Mouse (Mus musculus) liver, adult 2 months (tissue): ENCODE measurements at regions not wholly inside any gene's neighbourhood (a gene's known extent, or its start where the extent isn't known, plus 50 kb on each side); places are given as distances from the start of the nearest gene placed in this dataset.

Source experiments
- DNase-seq: peaks from one replicate; pipeline ENCODE4 v3.0.0-alpha.2; 2011; ENCODE audit warnings: low read depth, low spot score; ENCODE audit errors: extremely low read depth
- H3K27ac ChIP-seq: fragments of 200-500 bp; replicated peaks from 2 replicates; pipeline ENCODE4 v1.5.1; 2012; ENCODE audit warnings: low read depth, mild to moderate bottlenecking, control low read depth, inconsistent platforms, low read length; ENCODE audit not compliant: insufficient read depth
- H3K27me3 ChIP-seq: fragments of 200-500 bp; 2 replicates; pipeline ENCODE4 v1.6.1; 2012; ENCODE audit warnings: mild to moderate bottlenecking, moderate library complexity, low read length, inconsistent platforms; ENCODE audit not compliant: control insufficient read depth, insufficient read depth
- H3K36me3 ChIP-seq: fragments of 200-500 bp; 2 replicates; pipeline ENCODE4 v1.6.1; 2012; ENCODE audit warnings: low read length, inconsistent platforms; ENCODE audit not compliant: control insufficient read depth, insufficient read depth
- H3K4me1 ChIP-seq: fragments of 200-500 bp; 2 replicates; pipeline ENCODE4 v1.6.1; 2011; ENCODE audit warnings: low read length; ENCODE audit not compliant: control insufficient read depth, insufficient read depth
- H3K4me3 ChIP-seq: fragments of 200-500 bp; 2 replicates; pipeline ENCODE4 v1.5.1; 2011; ENCODE audit warnings: low read depth, mild to moderate bottlenecking, control low read depth, low read length, moderate library complexity; ENCODE audit not compliant: insufficient read depth
- H3K79me2 ChIP-seq: fragments of 200-500 bp; 2 replicates; pipeline ENCODE4 v1.6.1; 2012; ENCODE audit warnings: inconsistent platforms, mild to moderate bottlenecking, low read length, moderate library complexity; ENCODE audit not compliant: control insufficient read depth, insufficient read depth
- H3K9ac ChIP-seq: fragments of 200-500 bp; 2 replicates; pipeline ENCODE4 v1.6.1; 2012; ENCODE audit warnings: low read depth, mild to moderate bottlenecking, control low read depth, inconsistent platforms, low read length
- CTCF ChIP-seq: fragments of 200-500 bp; IDR thresholded peaks from 2 replicates; pipeline ENCODE4 v1.5.1; 2011; ENCODE audit warnings: low read depth, low read length, control low read depth
- POLR2A ChIP-seq: fragments of 200-500 bp; IDR thresholded peaks from 2 replicates; pipeline ENCODE4 v1.6.1; 2011; ENCODE audit warnings: low read length, control low read depth; ENCODE audit not compliant: insufficient read depth; ENCODE audit errors: extremely low read depth
- WGBS: fragments of 180-500 bp; shearing (Covaris S2); methylation state at CpG from one replicate; pipeline ENCODE4 v1.1.7; 2018; 5-methylcytosine and 5-hydroxymethylcytosine counted together

DNA sequence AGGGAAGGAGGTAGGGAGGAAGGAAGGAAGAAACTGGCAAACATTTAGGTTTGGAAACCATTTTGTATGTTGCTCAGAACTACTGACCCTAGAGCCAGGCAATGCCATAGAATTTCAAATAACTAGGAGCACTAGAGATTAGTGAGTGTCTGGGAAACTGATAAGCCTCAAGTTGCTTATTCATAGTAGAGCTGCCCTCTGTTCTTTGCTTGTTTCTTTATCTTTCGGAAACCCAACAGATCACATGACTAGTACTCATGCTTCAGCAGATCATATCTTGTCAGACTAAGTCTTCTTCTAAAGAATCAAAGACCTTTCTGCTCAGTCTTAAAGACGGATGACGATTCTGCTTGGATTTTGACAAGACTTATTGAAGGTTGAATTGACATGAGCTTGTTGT lies 630.5 kb upstream of the Chrm3 start:
- no peak overlapping the region for H3K4me3 ChIP-seq
- H3K36me3 ChIP-seq, result no peaks in the 10 kb centered on the region
- H3K27me3 ChIP-seq, result no peaks in the 10 kb centered on the region
- WGBS, result 86% methylated on average over 3 of the region's 3 CpGs
- no peaks in the 10 kb centered on the region for H3K79me2 ChIP-seq
- no peak overlapping the region for H3K9ac ChIP-seq
- TF ChIP-seq CTCF, result no peak
- TF ChIP-seq POLR2A, result no peak
- DNase-seq, result no peak
- H3K27ac ChIP-seq, result no peak overlapping the region
- H3K4me1 ChIP-seq, result no peaks in the 10 kb centered on the region

DNA sequence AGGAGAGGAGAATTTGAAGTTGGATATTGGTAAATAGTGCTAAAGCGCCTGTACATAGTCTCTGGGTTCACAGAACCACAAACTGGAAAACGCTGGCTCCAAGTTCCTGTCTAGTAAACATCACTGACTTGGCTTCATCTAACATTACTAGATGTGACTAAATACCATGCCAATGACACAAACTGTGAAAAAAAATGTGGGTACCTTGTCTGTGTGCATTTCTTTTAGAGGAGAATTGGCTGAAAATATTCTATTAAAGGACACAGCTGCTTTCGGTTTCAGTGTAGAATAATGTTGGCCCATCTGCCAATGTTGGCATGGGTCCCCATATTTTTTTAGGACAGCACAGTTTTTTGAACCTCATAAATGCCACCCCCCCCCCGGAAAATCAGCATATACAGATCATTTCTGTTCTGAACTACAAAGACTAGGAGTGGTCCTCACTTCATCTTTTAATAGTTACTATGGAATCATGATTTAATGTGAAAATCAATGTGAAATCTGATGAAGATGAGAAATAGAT lies 629.9 kb upstream of the Chrm3 start:
- H3K9ac ChIP-seq, result no peak overlapping the region
- no peaks in the 10 kb centered on the region for H3K27me3 ChIP-seq
- no peak overlapping the region for H3K4me3 ChIP-seq
- H3K4me1 ChIP-seq, result no peaks in the 10 kb centered on the region
- H3K27ac ChIP-seq, result no peak overlapping the region
- no peaks in the 10 kb centered on the region for H3K79me2 ChIP-seq
- H3K36me3 ChIP-seq, result no peaks in the 10 kb centered on the region
- TF ChIP-seq POLR2A, result no peak
- no peak for TF ChIP-seq CTCF
- 78% methylated on average over 4 of the region's 4 CpGs for WGBS
- DNase-seq, result no peak

DNA sequence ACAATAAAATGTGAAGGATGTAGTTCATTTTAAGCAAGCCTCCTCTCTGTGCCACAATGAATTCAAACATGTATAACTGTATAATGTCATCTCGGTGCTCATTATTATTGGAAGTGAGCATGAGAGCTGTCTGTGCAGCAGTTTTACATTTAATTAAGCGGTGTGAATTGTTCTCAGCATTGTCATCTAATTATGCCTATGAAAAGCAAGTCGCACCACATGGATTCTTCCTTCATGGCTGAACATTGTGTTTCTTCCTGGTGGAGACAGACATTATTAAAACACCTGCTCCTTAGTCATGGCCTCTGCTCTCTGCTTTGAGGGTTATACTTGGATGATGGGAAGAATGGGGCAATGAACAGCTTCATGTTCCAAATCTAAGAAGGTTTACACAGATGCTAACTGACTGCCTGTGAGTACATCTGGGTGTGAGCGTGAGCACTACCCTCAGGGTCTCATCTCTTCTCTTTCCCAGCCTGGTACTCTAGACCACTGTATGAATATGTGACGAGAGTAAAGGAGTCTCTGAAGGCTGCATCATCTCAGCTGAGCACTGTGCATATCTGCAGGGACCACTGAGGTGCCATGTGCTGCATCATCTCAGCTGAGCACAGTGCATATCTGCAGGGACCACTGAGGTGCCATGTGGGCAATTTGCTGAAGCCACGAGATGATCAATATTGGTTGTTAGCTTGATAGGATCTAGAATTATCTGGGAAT lies 628.6 kb upstream of the Chrm3 start:
- Histone ChIP-seq H3K36me3 (no peaks in the 10 kb centered on the region), H3K27me3 (no peaks in the 10 kb centered on the region), H3K9ac (no peak overlapping the region), H3K4me3 (no peak overlapping the region), H3K4me1 (no peaks in the 10 kb centered on the region), H3K27ac (no peak overlapping the region), H3K79me2 (no peaks in the 10 kb centered on the region)
- no peak for DNase-seq
- TF ChIP-seq POLR2A, result no peak
- no peak for TF ChIP-seq CTCF
- WGBS, result 80% methylated on average over 6 of the region's 6 CpGs

DNA sequence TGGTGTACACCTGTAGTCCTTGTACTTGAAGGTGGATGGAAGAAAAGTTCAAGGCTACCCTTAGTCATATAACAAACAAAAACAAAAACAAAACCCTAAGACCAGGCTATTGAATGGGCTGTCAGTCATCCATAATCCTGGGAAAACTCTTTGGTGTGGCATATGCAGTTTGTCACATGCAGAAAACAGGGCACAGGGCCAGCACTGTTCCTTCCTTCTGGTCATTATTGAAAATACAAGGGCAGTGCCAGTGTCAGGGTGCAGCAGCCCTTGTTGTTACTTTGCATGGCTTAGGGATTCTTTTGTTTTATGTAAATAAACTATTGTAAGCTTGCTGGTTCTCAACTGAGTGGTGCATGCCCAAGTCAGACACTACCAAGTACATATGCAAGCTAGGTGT lies 623.1 kb upstream of the Chrm3 start:
- TF ChIP-seq CTCF (no peak), POLR2A (no peak)
- Histone ChIP-seq H3K4me1 (no peaks in the 10 kb centered on the region), H3K27ac (no peak overlapping the region), H3K36me3 (no peaks in the 10 kb centered on the region), H3K79me2 (no peaks in the 10 kb centered on the region), H3K9ac (no peak overlapping the region), H3K27me3 (no peaks in the 10 kb centered on the region), H3K4me3 (no peak overlapping the region)
- DNase-seq, result no peak

DNA sequence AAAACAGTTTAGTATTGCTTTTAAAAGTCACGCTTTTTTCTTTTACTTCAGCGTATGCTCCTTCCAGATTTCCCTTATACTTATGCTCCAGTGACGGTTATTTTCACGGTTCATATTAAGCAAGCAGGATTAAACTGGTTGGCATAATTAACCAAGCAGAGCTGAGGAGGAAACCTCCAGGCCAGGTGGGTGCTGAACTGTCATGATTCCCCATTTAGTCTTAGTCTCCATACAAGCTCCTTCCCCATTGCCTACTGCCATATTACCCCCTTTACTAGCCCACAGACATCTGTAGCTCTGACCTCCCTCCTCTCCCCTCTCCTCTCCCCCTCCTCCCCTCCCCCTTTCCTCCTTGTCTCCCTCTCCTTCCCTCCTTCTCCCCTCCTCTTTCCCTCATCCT lies 621.9 kb upstream of the Chrm3 start:
- no peak for DNase-seq
- H3K4me3 ChIP-seq, result no peak overlapping the region
- H3K9ac ChIP-seq, result no peak overlapping the region
- no peak overlapping the region for H3K27ac ChIP-seq
- no peaks in the 10 kb centered on the region for H3K79me2 ChIP-seq
- no peaks in the 10 kb centered on the region for H3K27me3 ChIP-seq
- H3K36me3 ChIP-seq, result no peaks in the 10 kb centered on the region
- 84% methylated on average over 4 of the region's 4 CpGs for WGBS
- no peaks in the 10 kb centered on the region for H3K4me1 ChIP-seq
- TF ChIP-seq CTCF (no peak), POLR2A (no peak)

DNA sequence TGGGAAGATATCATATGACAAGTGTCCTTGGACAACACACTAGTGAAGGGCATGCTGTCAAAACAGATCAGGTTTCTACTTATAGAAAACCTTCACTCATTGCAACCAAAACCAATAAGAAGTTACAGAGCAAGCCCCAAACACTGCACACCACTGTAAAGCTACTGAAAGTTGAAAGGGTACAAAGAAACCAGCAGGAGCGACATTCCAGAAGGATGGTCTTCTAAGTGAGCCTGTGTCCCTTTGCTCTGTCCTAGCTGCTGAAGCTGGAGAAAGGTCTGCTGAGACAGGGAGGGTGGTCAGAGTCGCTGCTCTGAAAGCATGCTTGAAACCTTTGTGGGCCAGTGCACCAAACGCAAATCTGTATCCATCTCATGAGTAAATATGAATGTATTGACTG lies 611.3 kb upstream of the Chrm3 start:
- no peak overlapping the region for H3K9ac ChIP-seq
- H3K36me3 ChIP-seq, result no peaks in the 10 kb centered on the region
- no peaks in the 10 kb centered on the region for H3K27me3 ChIP-seq
- H3K4me3 ChIP-seq, result no peak overlapping the region
- TF ChIP-seq CTCF (no peak), POLR2A (no peak)
- WGBS, result 51% methylated on average over 3 of the region's 3 CpGs
- H3K27ac ChIP-seq, result no peak overlapping the region
- no peak for DNase-seq
- H3K79me2 ChIP-seq, result no peaks in the 10 kb centered on the region
- no peaks in the 10 kb centered on the region for H3K4me1 ChIP-seq
